Mouse (Mus musculus): ENCODE results near the gene Odf3. TPM values are rescaled to one million over a fixed set of nuclear protein-coding genes. Genes with fewer than 3 reads are reported as not detected.
"Not testable (repeated sequence)": the region's sequence is repeated elsewhere in the genome, so short reads cannot be mapped to it uniquely, and the experiment has no call there.

The Odf3 gene
- polyA plus RNA-seq, 1 experiment from 2014 or later: not detected

DNA sequence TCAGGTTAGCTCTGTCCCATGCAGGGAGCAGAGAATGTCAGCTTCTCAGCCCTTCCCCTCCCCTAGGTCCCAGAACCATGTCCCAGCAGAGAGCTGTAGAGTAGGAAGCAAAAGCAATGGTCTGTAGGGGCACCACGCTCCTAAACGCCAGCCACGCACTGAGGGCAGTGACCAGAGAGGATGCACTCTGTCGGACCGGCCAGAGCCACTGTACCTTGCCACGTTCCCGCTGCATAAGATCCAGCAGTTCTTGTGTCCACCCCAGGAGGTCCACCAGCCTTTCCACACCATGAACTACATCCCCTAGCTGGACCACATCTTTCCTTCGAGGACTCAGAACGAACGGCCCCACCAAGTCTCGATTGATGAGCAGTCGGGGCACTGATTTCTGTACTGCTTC lies 17.2 kb downstream of the Odf3 start:
- Histone ChIP-seq H3K27ac (ENCODE audit: low read length) (no peak overlapping the region), H3K4me2 (ENCODE audit: low read depth, low read length) (no peak overlapping the region), H3K9me3 (ENCODE audit: control insufficient read depth, low read length) (no peaks in the 10 kb centered on the region), H3K9ac (ENCODE audit: low read depth, low read length) (no peak overlapping the region), H3K27me3 (replicated peaks; ENCODE audit: control insufficient read depth, insufficient read depth, low read length) (no peaks in the 10 kb centered on the region), H3K4me3 (ENCODE audit: low read length) (no peak overlapping the region), H3K36me3 (ENCODE audit: control insufficient read depth, insufficient read depth, low read length) (peaks cover 17% of the 10 kb centered on the region), H3K4me1 (ENCODE audit: control insufficient read depth, insufficient read depth, low read length) (no peaks in the 10 kb centered on the region)
- no peak for ATAC-seq
- 89% methylated on average over 12 of the region's 12 CpGs for WGBS

DNA sequence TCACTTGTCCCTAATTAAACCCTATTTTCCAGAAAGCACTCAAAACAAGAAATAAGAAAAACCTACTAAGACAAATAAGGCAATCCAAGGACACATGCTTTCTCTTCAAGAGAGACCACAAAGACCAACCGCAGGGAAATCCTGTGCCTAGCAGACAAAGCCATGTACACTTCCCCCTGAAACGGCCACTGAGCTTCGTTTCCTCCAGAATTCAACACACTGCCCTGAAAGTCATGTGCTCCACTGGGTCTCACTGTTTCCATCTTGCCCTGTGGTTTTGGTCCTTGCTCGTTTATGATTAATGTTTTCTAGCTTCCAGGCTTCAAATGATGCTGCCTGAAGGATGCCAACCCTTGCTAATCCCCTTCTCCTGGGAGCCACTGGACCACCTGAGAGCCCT lies 26.6 kb downstream of the Odf3 start:
- peaks cover 5% of the 10 kb centered on the region; the same call in 1 of the 2 replicates for H3K36me3 ChIP-seq (ENCODE audit: control insufficient read depth, insufficient read depth, low read length)
- no peak for ATAC-seq
- H3K27ac ChIP-seq (ENCODE audit: low read length): no peak overlapping the region
- no peak overlapping the region for H3K4me3 ChIP-seq (ENCODE audit: low read length)
- no peak overlapping the region for H3K4me2 ChIP-seq (ENCODE audit: low read depth, low read length)
- peaks cover 2% of the 10 kb centered on the region; the same call in 1 of the 2 replicates for H3K4me1 ChIP-seq (ENCODE audit: control insufficient read depth, insufficient read depth, low read length)
- WGBS: 81% methylated on average over 4 of the region's 4 CpGs
- no peaks in the 10 kb centered on the region for H3K27me3 ChIP-seq (replicated peaks; ENCODE audit: control insufficient read depth, insufficient read depth, low read length)
- H3K9me3 ChIP-seq (ENCODE audit: control insufficient read depth, low read length): no peaks in the 10 kb centered on the region
- H3K9ac ChIP-seq (ENCODE audit: low read depth, low read length): no peak overlapping the region

- H3K4me2 ChIP-seq (ENCODE audit: low read depth, low read length): no peak overlapping the region
- H3K36me3 ChIP-seq (ENCODE audit: control insufficient read depth, insufficient read depth, low read length): peaks cover 5% of the 10 kb centered on the region; the same call in 1 of the 2 replicates
- no peak overlapping the region for H3K9ac ChIP-seq (ENCODE audit: low read depth, low read length)
- no peak overlapping the region for H3K4me3 ChIP-seq (ENCODE audit: low read length)
- ATAC-seq: no peak
- WGBS: 78% methylated on average over 6 of the region's 6 CpGs
- H3K9me3 ChIP-seq (ENCODE audit: control insufficient read depth, low read length): no peaks in the 10 kb centered on the region
- peaks cover 11% of the 10 kb centered on the region for H3K4me1 ChIP-seq (ENCODE audit: control insufficient read depth, insufficient read depth, low read length)
- no peak overlapping the region for H3K27ac ChIP-seq (ENCODE audit: low read length)
- H3K27me3 ChIP-seq (replicated peaks; ENCODE audit: control insufficient read depth, insufficient read depth, low read length): no peaks in the 10 kb centered on the region
These were observed 29.8 kb downstream of the Odf3 start for GRCm38 (mm10) chr7:140877364-140877763.

DNA sequence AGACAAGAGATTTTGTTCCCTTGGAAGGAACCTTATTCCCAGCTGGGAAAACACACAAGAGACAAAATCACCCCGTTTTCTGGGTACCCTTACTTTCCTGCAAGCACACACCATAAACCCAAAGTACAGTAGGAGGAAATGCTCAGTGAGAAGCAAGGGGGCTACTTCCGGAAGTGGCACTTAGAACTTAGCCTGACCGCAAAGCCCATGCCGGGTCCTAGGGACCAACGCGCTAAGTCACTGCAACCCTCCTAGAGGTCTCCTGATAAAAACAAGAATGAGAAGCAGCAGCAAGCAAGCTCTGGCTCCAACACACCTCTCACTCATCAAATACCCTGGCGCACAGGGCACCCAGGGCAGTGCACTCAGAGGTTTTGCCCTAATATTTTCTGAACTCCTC lies 31.8 kb downstream of the Odf3 start:
- H3K4me2 ChIP-seq (ENCODE audit: low read depth, low read length): no peak overlapping the region
- H3K27me3 ChIP-seq (replicated peaks; ENCODE audit: control insufficient read depth, insufficient read depth, low read length): no peaks in the 10 kb centered on the region
- H3K4me1 ChIP-seq (ENCODE audit: control insufficient read depth, insufficient read depth, low read length): peaks cover 15% of the 10 kb centered on the region
- WGBS: 85% methylated on average over 7 of the region's 7 CpGs
- H3K27ac ChIP-seq (ENCODE audit: low read length): no peak overlapping the region
- no peak overlapping the region for H3K9ac ChIP-seq (ENCODE audit: low read depth, low read length)
- peaks cover 4% of the 10 kb centered on the region; the same call in 1 of the 2 replicates for H3K36me3 ChIP-seq (ENCODE audit: control insufficient read depth, insufficient read depth, low read length)
- ATAC-seq: no peak
- H3K4me3 ChIP-seq (ENCODE audit: low read length): no peak overlapping the region
- no peaks in the 10 kb centered on the region for H3K9me3 ChIP-seq (ENCODE audit: control insufficient read depth, low read length)

DNA sequence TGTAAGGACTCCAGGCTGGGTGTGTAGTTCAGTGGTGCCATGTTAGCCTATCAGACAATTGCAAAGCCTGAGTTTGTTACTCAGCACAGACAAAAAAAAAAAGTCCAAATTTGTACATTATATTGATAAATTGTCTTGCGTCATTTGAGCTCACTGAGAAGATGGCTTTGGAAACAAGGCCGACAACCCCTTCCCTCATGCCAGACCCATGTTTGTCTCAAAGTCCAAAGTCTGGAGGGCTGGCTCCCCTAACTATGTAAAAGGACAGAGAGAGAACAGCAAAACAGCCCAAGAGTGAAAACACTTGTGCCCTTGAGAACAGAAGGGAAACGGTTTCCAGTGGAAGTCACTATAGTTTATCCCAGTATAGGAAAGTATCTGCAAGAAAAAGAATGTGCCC lies 32.8 kb downstream of the Odf3 start:
- Histone ChIP-seq H3K4me1 (ENCODE audit: control insufficient read depth, insufficient read depth, low read length) (peaks cover 15% of the 10 kb centered on the region), H3K4me3 (ENCODE audit: low read length) (no peak overlapping the region), H3K9ac (ENCODE audit: low read depth, low read length) (peak overlapping the region; percentile 27; the same call in 1 of the 2 replicates), H3K27me3 (replicated peaks; ENCODE audit: control insufficient read depth, insufficient read depth, low read length) (no peaks in the 10 kb centered on the region), H3K27ac (ENCODE audit: low read length) (peak overlapping the region; percentile 64; the same call in 1 of the 2 replicates), H3K36me3 (ENCODE audit: control insufficient read depth, insufficient read depth, low read length) (no peaks in the 10 kb centered on the region), H3K9me3 (ENCODE audit: control insufficient read depth, low read length) (no peaks in the 10 kb centered on the region), H3K4me2 (ENCODE audit: low read depth, low read length) (peak overlapping the region; percentile 50; the same call in 1 of the 2 replicates)
- WGBS: 63% methylated on average over 3 of the region's 3 CpGs
- no peak for ATAC-seq

DNA sequence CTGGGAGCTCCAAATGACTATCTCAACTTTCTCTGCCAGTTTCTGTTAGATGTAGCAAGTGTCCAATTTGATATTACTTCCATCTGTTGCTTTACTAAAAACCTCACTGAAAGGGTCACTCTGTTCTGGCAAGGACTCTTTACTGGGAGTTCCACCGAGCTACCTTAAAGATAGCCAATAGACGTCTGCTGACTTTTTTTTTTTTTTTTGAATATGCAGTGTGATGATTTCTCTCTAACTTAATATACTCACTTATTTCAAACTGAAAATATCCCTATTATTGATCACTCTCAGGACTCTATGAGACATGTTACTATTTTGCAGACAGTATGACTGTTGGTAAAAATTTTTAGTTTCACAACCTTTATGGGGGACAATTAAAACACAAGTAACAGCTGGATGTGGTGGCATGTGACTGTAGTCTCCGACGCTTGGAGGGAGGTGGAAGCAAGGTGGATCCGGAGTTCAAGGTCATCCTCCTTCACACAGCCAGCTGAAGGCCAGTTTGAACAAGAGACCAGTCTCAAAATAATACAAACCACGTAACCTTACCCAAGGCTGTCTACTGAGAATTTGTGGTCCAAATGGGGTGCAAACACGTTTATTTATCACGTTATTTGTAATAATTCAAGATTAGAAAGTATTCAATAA lies 33.4 kb downstream of the Odf3 start:
- WGBS: 11% methylated on average over 8 of the region's 8 CpGs

DNA sequence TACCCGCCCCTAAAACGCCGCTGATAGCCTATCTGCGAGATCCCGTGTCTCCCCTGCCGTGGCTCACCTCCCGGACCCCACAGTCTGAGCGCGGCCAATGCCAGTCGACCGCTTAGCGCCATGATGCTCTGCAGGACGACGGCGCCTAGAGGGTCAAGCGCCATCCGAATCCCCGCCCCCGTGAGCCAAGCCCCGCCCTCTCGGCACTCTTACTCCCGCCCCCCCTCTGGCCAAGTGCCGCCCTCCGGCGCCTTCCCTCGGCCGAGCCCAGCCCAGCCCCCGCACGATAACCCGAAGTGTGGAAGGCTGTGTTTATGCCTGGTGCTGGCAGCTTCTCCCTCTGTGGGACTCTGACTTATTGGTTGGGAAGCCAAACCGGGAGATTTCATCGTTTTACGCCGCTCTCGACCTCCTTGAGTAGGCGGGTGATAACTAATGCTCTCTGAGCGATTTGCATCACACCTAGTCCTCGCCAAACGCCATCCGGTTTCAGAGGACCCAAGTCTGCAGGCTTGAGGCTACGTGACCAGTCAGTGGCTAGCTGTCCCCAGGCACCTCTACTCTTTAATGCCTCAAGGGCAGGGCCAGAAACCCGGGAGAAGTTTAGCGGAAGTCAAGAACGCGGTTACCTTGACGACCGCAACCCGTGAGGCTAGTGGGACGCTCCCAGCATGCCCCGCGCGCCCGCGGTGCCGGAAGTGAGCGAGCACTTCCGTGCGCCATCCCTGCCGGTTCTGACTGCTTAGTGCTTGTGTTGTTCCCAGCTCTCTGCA lies 34.3 kb downstream of the Odf3 start, which contains the start of the genes Psmd13 and Sirt3:
Gene Psmd13 (plus strand): TSS at position 273 of the 773 bp plus-strand sequence.
Gene Sirt3 (minus strand): TSS at position 614 of the 773 bp plus-strand sequence.
- peak within 1 kb of the TSS; percentile 84 for H3K9ac ChIP-seq (ENCODE audit: low read depth, low read length)
- peak; percentile 97 for ATAC-seq
- no peaks in the 10 kb centered on the region for H3K27me3 ChIP-seq (replicated peaks; ENCODE audit: control insufficient read depth, insufficient read depth, low read length)
- under 1% methylated on average over 59 of the region's 59 CpGs for whole genome bisulfite sequencing
- no peaks in the 10 kb centered on the region for H3K36me3 ChIP-seq (ENCODE audit: control insufficient read depth, insufficient read depth, low read length)
- no peaks in the 10 kb centered on the region for H3K9me3 ChIP-seq (ENCODE audit: control insufficient read depth, low read length)
- H3K4me2 ChIP-seq (ENCODE audit: low read depth, low read length): peak within 1 kb of the TSS; percentile 50
- peak within 1 kb of the TSS; percentile 81 for H3K4me3 ChIP-seq (ENCODE audit: low read length)
- peaks cover 15% of the 10 kb centered on the region for H3K4me1 ChIP-seq (ENCODE audit: control insufficient read depth, insufficient read depth, low read length)
- H3K27ac ChIP-seq (ENCODE audit: low read length): peak within 1 kb of the TSS; percentile 87

More for the DNA sequence above, 33.4 kb downstream of the Odf3 start:
- peak; percentile 8 for ATAC-seq
- Histone ChIP-seq H3K9me3 (ENCODE audit: control insufficient read depth, low read length) (no peaks in the 10 kb centered on the region), H3K9ac (ENCODE audit: low read depth, low read length) (peak overlapping the region; percentile 84), H3K4me2 (ENCODE audit: low read depth, low read length) (peak overlapping the region; percentile 50), H3K27ac (ENCODE audit: low read length) (peak overlapping the region; percentile 64; the same call in 1 of the 2 replicates), H3K4me3 (ENCODE audit: low read length) (peak overlapping the region; percentile 81), H3K4me1 (ENCODE audit: control insufficient read depth, insufficient read depth, low read length) (peaks cover 15% of the 10 kb centered on the region), H3K36me3 (ENCODE audit: control insufficient read depth, insufficient read depth, low read length) (no peaks in the 10 kb centered on the region), H3K27me3 (replicated peaks; ENCODE audit: control insufficient read depth, insufficient read depth, low read length) (no peaks in the 10 kb centered on the region)

- Histone ChIP-seq H3K27me3 (replicated peaks; ENCODE audit: control insufficient read depth, insufficient read depth, low read length) (no peaks in the 10 kb centered on the region), H3K4me3 (ENCODE audit: low read length) (peak overlapping the region; percentile 81), H3K27ac (ENCODE audit: low read length) (peak overlapping the region; percentile 40), H3K9ac (ENCODE audit: low read depth, low read length) (peak overlapping the region; percentile 84), H3K4me1 (ENCODE audit: control insufficient read depth, insufficient read depth, low read length) (peaks cover 15% of the 10 kb centered on the region), H3K36me3 (ENCODE audit: control insufficient read depth, insufficient read depth, low read length) (no peaks in the 10 kb centered on the region), H3K9me3 (ENCODE audit: control insufficient read depth, low read length) (no peaks in the 10 kb centered on the region), H3K4me2 (ENCODE audit: low read depth, low read length) (peak overlapping the region; percentile 50)
- WGBS: under 1% methylated on average over 12 of the region's 12 CpGs
- no peak; the same call in 1 of the 2 replicates for ATAC-seq
These were observed 34.8 kb downstream of the Odf3 start for GRCm38 (mm10) chr7:140882469-140882803.

DNA sequence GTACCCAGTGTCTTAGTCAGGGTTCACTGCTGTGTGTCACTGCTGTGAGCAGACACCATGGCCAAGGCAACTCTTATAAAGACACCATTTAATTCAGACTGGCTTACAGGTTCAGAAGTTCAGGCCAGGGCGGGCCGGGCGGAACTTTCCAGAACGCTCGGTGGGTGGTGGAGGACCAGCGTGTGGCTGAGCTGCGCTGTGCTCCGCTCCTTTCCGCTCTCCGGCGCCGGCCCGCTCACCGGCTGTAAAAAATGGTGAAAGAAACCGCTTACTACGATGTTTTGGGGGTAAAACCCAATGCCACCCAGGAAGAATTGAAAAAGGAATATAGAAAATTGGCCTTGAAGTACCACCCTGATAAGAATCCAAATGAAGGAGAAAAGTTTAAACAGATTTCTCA lies 43.0 kb downstream of the Odf3 start:
- not testable (repeated sequence) for H3K4me2 ChIP-seq (ENCODE audit: low read depth, low read length); H3K27ac ChIP-seq (ENCODE audit: low read length); H3K27me3 ChIP-seq (replicated peaks; ENCODE audit: control insufficient read depth, insufficient read depth, low read length); H3K9me3 ChIP-seq (ENCODE audit: control insufficient read depth, low read length); H3K9ac ChIP-seq (ENCODE audit: low read depth, low read length); H3K36me3 ChIP-seq (ENCODE audit: control insufficient read depth, insufficient read depth, low read length); H3K4me3 ChIP-seq (ENCODE audit: low read length); H3K4me1 ChIP-seq (ENCODE audit: control insufficient read depth, insufficient read depth, low read length); ATAC-seq
- WGBS: 97% methylated on average over 16 of the region's 16 CpGs

Measured in intestine, embryonic 16.5 days (tissue).